Mouse (Mus musculus): Measurements from ENCODE around the gene Abca3. TPM values are rescaled to one million over a fixed set of nuclear protein-coding genes. Genes with fewer than 3 reads are reported as not detected.

The Abca3 gene
- 10 to 100 TPM; 79.2 to 79.9 TPM for total RNA-seq (2021)

- DNase-seq (ENCODE audit: low spot score in 2 of 2), result peak; percentile 97 to 98
- intact Hi-C loops (cut with DNase I), result loop anchor here (5.0 kb wide), 3 partner anchors 100 to 180 kb away; partner anchors contain the start of genes Ccnf, Ntn3 and Tbc1d24
These were observed at the start of gene Abca3 for GRCm38 (mm10) chr17:24351760-24352357. Gene Abca3 (plus strand): TSS chr17:24351950.

DNA sequence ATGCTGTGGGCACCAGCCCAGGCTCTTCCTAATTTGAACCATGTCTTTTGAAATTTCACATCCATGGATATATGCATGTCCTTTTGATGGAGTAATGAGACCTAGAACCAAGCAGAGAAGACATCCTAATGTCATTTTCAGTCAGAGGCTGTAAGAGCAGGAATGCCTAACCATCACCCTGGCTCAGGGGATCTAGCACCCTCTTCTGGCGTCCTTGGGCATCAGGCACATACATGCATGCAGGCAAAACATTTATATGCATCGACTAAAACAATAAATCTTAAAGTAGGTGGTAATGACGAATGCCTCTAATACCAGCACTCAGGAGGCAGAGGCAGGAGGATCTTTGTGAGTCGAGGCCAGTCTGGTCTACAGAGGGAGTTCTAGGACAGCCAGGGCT lies 44.2 kb upstream of the Abca3 start:
- peak in 1 of 2 experiments; percentile 7 for DNase-seq (ENCODE audit: low spot score in 2 of 2)
- intact Hi-C loops (cut with DNase I), result no loop called here

DNA sequence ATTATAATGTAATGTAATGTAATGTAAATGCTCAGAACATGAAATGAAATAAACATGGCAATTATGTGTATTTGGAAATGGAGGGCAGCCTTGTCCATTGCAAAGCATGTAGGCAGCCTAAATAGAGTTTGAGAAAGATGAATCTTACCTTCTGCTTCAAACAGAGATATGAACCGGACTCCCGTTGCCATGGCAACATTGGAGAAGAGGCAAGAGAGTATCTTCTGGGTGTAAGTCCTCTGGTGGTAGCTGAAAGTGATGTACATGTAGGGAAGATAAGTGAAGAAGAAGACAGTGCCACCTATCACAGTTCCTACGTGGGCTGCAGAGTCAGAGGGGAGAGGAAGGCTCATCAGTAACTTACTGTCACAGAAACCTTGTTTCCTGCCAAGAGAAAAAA lies 30.9 kb upstream of the Abca3 start:
- peak; percentile 5 to 9 for DNase-seq (ENCODE audit: low spot score in 2 of 2)
- intact Hi-C loops (cut with DNase I), result no loop called here

GRCm38 (mm10) chr17:24325051-24325450 lies 26.7 kb upstream of the Abca3 start:
- intact Hi-C loops (cut with DNase I), result no loop called here
- no peak for DNase-seq (ENCODE audit: low spot score in 2 of 2)

DNA sequence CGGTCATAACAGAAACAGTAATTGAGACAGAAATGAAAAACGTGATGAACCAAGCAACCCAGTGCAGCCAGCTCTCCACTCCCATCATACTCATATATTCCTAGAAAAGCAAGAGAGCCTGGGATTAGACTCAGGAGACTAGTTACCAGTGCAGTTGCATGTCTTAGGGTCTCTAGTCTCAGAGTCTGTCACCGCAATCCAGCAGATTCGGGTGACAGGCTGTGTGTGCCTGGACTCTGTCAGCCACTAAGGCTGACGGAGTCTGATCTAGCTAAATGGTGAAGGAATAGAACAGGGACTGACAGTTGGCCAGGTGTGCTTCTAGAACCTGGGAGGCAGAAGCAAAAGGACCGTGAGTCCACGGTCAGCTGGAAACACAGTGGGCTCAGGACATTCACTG lies 24.1 kb upstream of the Abca3 start:
- intact Hi-C loops (cut with DNase I), result no loop called here
- no peak for DNase-seq (ENCODE audit: low spot score in 2 of 2)

GRCm38 (mm10) chr17:24344672-24345071 lies 7.1 kb upstream of the Abca3 start:
- DNase-seq (ENCODE audit: low spot score in 2 of 2), result no peak
- intact Hi-C loops (cut with DNase I), result no loop called here

GRCm38 (mm10) chr17:24346831-24347230 lies 4.9 kb upstream of the Abca3 start:
- intact Hi-C loops (cut with DNase I), result no loop called here
- no peak for DNase-seq (ENCODE audit: low spot score in 2 of 2)

DNA sequence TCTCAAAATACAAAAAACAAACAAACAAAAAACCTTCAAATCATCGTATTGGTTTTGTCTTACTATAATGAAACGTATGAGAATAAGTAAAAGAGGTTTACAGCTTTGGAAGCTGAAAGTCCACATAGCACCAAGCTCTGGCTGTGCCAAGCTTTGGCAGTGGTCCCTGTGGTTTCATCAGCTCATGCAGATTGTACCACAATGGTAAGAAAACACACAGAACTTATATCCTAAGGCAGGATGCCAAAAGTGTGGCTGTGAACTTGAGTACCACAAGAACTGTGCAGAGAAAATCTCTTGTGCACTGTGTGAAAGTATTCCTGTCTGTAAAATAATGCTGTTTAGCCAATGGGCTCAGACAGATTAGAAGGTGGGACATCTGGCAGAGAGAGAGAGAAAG lies 2.6 kb upstream of the Abca3 start:
- intact Hi-C loops (cut with DNase I), result no loop called here
- DNase-seq (ENCODE audit: low spot score in 2 of 2), result no peak

GRCm38 (mm10) chr17:24350926-24351759 lies 607 bp upstream of the Abca3 start, which contains the start of gene Abca17:
Gene Abca17 (minus strand): TSS chr17:24351068.
- intact Hi-C loops (cut with DNase I), result loop anchor here (5.0 kb wide), 3 partner anchors 99 to 179 kb away; partner anchors contain the start of genes Ccnf, Ntn3 and Tbc1d24
- DNase-seq (ENCODE audit: low spot score in 2 of 2), result no peak

GRCm38 (mm10) chr17:24352370-24353194 lies 832 bp downstream of the Abca3 start:
- no peak for DNase-seq (ENCODE audit: low spot score in 2 of 2)

DNA sequence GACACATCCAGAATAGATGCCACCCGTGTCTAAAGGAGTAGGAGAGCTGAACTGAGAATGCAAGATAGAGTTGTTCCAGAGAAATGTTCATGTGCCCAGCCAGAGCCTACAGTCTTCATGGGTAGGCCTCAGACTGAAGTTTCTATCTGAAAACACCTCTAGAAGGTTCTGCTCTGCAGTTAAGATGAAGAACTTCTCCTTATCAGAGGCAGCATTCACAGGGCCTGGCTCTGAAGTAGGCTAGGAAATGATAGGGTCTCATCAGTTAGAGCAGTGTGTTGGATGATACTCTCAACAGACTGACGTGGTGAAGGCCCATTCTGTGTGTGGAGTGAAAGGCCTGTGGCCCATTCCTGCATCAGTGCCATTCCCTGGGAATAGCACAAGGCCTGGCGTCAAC lies 2.2 kb downstream of the Abca3 start:
- intact Hi-C loops (cut with DNase I), result loop anchor here (5.0 kb wide), 3 partner anchors 102 to 182 kb away; partner anchors contain the start of genes Ccnf, Ntn3 and Tbc1d24
- DNase-seq (ENCODE audit: low spot score in 2 of 2), result no peak

More at GRCm38 (mm10) chr17:24352370-24353194, 832 bp downstream of the Abca3 start:
- intact Hi-C loops (cut with DNase I), result loop anchor here (5.0 kb wide), 3 partner anchors 100 to 180 kb away; partner anchors contain the start of genes Ccnf, Ntn3 and Tbc1d24

- intact Hi-C loops (cut with DNase I), result no loop called here
- no peak for DNase-seq (ENCODE audit: low spot score in 2 of 2)
These were observed 3.5 kb downstream of the Abca3 start for GRCm38 (mm10) chr17:24355284-24355683.

GRCm38 (mm10) chr17:24359006-24359405 lies 7.3 kb downstream of the Abca3 start:
- DNase-seq (ENCODE audit: low spot score in 2 of 2), result no peak
- intact Hi-C loops (cut with DNase I), result no loop called here

DNA sequence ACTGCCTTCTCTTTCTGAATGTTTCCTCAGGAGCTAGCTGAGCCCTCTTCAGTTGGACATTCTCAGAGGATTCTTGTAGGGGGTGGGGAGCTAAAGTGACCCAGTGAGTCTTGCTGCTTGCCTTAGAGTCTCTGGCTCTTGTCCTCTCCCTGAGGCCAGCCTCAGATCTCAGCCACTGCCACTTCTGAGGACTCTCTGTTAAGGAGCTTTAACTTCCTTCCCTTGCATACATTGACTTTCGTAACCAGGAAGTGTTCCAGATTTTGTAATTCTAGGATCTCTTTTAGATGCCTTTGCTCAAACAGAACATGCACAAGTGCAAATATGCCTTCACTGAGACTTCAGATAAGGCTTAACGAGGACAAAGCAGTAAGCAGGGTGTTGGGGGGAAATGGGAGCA lies 8.2 kb downstream of the Abca3 start:
- no peak for DNase-seq (ENCODE audit: low spot score in 2 of 2)
- intact Hi-C loops (cut with DNase I), result no loop called here

DNA sequence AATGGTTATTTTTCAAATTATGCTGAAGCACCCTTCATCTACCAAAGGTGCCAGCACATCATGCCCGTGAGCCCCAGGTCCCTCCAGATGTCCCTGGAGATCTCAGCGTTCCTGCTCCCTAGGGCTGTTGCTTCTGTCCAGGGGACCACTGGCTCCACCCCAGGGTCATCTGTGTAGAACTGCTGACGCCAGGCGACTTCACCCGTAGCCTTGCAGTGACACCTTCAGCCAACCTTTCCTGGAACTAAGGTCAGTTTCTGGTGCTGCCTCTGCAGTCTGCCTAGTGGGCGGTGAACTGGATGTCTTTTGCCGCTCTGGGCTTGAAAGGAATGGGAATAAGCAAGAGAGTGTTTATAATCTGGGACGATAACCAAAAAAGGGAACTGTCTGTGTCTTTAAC lies 9.1 kb downstream of the Abca3 start:
- intact Hi-C loops (cut with DNase I), result no loop called here

GRCm38 (mm10) chr17:24361291-24361690 lies 9.5 kb downstream of the Abca3 start:
- intact Hi-C loops (cut with DNase I), result no loop called here
- no peak for DNase-seq (ENCODE audit: low spot score in 2 of 2)

More for the DNA sequence above, 9.1 kb downstream of the Abca3 start:
- no peak for DNase-seq (ENCODE audit: low spot score in 2 of 2)

DNA sequence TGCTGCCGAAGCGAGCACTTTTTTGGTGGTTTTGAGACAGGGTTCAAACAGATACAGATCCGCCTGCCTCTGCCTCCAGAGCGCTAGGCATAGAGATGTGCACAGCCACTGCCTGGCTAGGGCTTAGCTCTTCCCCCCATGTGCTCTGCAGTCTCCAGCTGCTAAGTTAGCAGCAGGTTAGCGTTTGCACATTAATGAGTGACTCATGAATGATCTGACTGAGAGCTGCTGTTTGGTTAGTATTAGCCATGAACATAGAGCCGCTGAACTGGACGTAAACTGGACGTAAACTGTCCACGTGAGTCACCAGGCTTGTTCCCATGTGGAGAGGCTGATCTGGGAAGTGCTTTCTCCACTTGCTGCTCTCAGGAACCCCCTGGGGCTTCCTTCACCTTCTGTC lies 10.8 kb downstream of the Abca3 start:
- intact Hi-C loops (cut with DNase I), result no loop called here
- no peak for DNase-seq (ENCODE audit: low spot score in 2 of 2)

DNA sequence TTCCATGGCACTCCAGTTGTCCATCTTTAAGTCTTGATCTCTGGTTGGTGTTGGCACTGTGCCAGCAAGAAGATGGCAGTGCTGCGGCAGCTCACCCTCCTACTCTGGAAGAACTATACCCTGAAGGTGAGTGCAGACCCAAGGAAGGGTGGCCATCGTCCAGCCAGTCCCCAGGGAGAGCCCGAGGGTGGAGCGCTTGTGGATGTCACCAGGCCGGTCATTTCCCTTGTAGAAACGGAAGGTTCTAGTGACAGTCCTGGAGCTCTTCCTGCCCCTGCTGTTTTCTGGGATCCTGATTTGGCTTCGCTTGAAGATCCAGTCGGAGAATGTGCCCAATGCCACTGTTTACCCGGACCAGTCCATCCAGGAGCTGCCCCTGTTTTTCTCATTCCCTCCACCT lies 12.7 kb downstream of the Abca3 start:
- intact Hi-C loops (cut with DNase I), result no loop called here
- no peak for DNase-seq (ENCODE audit: low spot score in 2 of 2)

DNA sequence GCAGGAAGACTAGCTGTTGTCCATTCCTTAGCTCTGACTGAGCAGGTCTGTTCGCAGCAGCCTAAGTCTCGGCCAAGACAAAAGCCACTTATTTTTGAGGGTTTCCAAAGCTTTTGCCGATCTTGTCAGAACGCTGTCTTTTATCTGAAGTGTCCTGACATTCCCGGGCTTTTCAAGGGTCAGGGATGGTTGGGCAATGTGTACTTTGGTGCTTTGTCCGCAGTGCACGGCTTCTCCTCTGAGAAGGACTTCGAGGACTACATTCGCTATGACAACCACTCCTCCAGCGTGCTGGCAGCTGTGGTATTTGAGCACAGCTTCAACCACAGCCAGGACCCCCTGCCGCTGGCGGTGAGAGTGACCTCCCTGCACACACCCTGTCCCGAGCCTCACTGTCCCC lies 14.1 kb downstream of the Abca3 start:
- intact Hi-C loops (cut with DNase I), result no loop called here
- DNase-seq (ENCODE audit: low spot score in 2 of 2), result no peak
